8 mouse cellular contexts compared by ENCODE assay signal in genomic region chr6:87042004-87042336, GRCm38 (mm10). TPM values are rescaled to one million over a fixed set of nuclear protein-coding genes. Genes with fewer than 3 reads are reported as not detected.
DNase-seq lines count a peak whose midpoint lies in the region; ATAC-seq and TF ChIP-seq lines count a peak whose summit lies in the region.

No protein-coding gene starts in this region.

- H3K27ac ChIP-seq in liver, adult 2 months (replicated peaks; ENCODE audit: insufficient read depth, low read depth, low read length) = peak overlapping the region; percentile 88
- H3K27ac ChIP-seq in embryonic facial prominence, embryonic 11.5 days (replicated peaks; ENCODE audit: low read depth, low read length) = peak overlapping the region; percentile 96
- peak overlapping the region; percentile 95 for H3K27ac ChIP-seq in midbrain, postnatal 0 days (ENCODE audit: low read depth, low read length)

- peaks cover 7% of the 10 kb centered on the region for H3K4me1 ChIP-seq in liver, adult 2 months (ENCODE audit: control insufficient read depth, insufficient read depth, low read length)
- H3K4me1 ChIP-seq in embryonic facial prominence, embryonic 11.5 days (ENCODE audit: control insufficient read depth, insufficient read depth, low read length) = no peaks in the 10 kb centered on the region
- H3K4me1 ChIP-seq in midbrain, postnatal 0 days (ENCODE audit: insufficient read depth, low read length) = peaks cover 6% of the 10 kb centered on the region

- no peaks in the 10 kb centered on the region for H3K36me3 ChIP-seq in liver, adult 2 months (ENCODE audit: control insufficient read depth, insufficient read depth, low read length)
- H3K36me3 ChIP-seq in embryonic facial prominence, embryonic 11.5 days (replicated peaks; ENCODE audit: control insufficient read depth, insufficient read depth, low read depth, low read length) = no peaks in the 10 kb centered on the region
- no peaks in the 10 kb centered on the region for H3K36me3 ChIP-seq in midbrain, postnatal 0 days (ENCODE audit: insufficient read depth, low read length)

- H3K4me2 ChIP-seq in embryonic facial prominence, embryonic 11.5 days (ENCODE audit: low read depth, low read length) = peak overlapping the region; percentile 64
- H3K4me2 ChIP-seq in midbrain, postnatal 0 days (ENCODE audit: low read depth, low read length, poor library complexity, severe bottlenecking) = peak overlapping the region; percentile 82

- DNase-seq in liver, adult 2 months (ENCODE audit: extremely low read depth, low read depth, low spot score) = no peak
- no peak for DNase-seq in liver
- no peak for DNase-seq in embryonic facial prominence, embryonic 11.5 days (ENCODE audit: low spot score)
- peak; percentile 8 for DNase-seq in hindlimb bud, embryonic 11.5 days (ENCODE audit: extremely low spot score, low read depth, low spot score)
- DNase-seq in midbrain, postnatal 0 days (ENCODE audit: low spot score) = no peak
- DNase-seq in ovary, adult 18-20 months (ENCODE audit: low spot score) = no peak
- DNase-seq in spleen, adult 12 weeks (ENCODE audit: low spot score) = no peak

- H3K4me3 ChIP-seq in liver, adult 2 months (ENCODE audit: insufficient read depth, low read depth, low read length) = peak overlapping the region; percentile 74
- peak overlapping the region; percentile 70 for H3K4me3 ChIP-seq in embryonic facial prominence, embryonic 11.5 days (ENCODE audit: low read depth, low read length)
- H3K4me3 ChIP-seq in midbrain, postnatal 0 days (ENCODE audit: low read depth, low read length) = peak overlapping the region; percentile 94

- ATAC-seq in embryonic facial prominence, embryonic 11.5 days (replicated peaks; ENCODE audit: insufficient number of reproducible peaks, low FRiP score, low TSS enrichment, low read depth) = no peak
- ATAC-seq in midbrain, postnatal 0 days (ENCODE audit: low FRiP score) = no peak
- no peak for ATAC-seq in monocyte, adult 5-6 weeks (replicated peaks; ENCODE audit: insufficient number of reproducible peaks, low FRiP score, low TSS enrichment, poor library complexity, severe bottlenecking)

- no peak for TF ChIP-seq POLR2A in liver, adult 2 months (IDR thresholded peaks at IDR 0.05; ENCODE audit: extremely low read depth, insufficient read depth, low read length)

- peak overlapping the region; percentile 86 for H3K9ac ChIP-seq in liver, adult 2 months (ENCODE audit: low read depth, low read length)
- peak overlapping the region; percentile 84 for H3K9ac ChIP-seq in embryonic facial prominence, embryonic 11.5 days (replicated peaks; ENCODE audit: low read length)
- H3K9ac ChIP-seq in midbrain, postnatal 0 days (replicated peaks; ENCODE audit: low read length, poor library complexity, severe bottlenecking) = peak overlapping the region; percentile 92

- H3K27me3 ChIP-seq in liver, adult 2 months (ENCODE audit: control insufficient read depth, insufficient read depth, low read length) = no peaks in the 10 kb centered on the region
- no peaks in the 10 kb centered on the region for H3K27me3 ChIP-seq in embryonic facial prominence, embryonic 11.5 days (ENCODE audit: control insufficient read depth, insufficient read depth, low read length)
- H3K27me3 ChIP-seq in midbrain, postnatal 0 days (ENCODE audit: insufficient read depth, low read length) = no peaks in the 10 kb centered on the region

- no peaks in the 10 kb centered on the region; the same call in 1 of the 2 replicates for H3K9me3 ChIP-seq in embryonic facial prominence, embryonic 11.5 days (replicated peaks; ENCODE audit: control insufficient read depth, low read length)
- no peaks in the 10 kb centered on the region for H3K9me3 ChIP-seq in midbrain, postnatal 0 days (ENCODE audit: low read length)

- TF ChIP-seq CTCF in liver, adult 2 months (IDR thresholded peaks at IDR 0.05; ENCODE audit: low read depth, low read length) = no peak
- TF ChIP-seq CTCF in midbrain, postnatal 0 days (IDR thresholded peaks at IDR 0.05) = no peak

- peaks cover 8% of the 10 kb centered on the region; the same call in 1 of the 2 replicates for H3K79me2 ChIP-seq in liver, adult 2 months (ENCODE audit: control insufficient read depth, insufficient read depth, low read length)

- WGBS in liver, adult 2 months = 2% methylated on average over 11 of the region's 11 CpGs
- 0% methylated on average over 11 of the region's 11 CpGs for WGBS in embryonic facial prominence, embryonic 11.5 days
- WGBS in midbrain, postnatal 0 days = 1% methylated on average over 11 of the region's 11 CpGs

RNA-seq across cellular contexts. Expression of gene Gfpt1, which starts 0.7 kb away (rescaled TPM):
- 8.1 and 8.6 TPM in 2 replicates for total RNA-seq in liver, adult 2 months (2014; rRNA removed)
- polyA plus RNA-seq in liver, adult 2 months (2012; rRNA removed) = 4.3 and 6.3 TPM in 2 replicates
- polyA plus RNA-seq in embryonic facial prominence, embryonic 11.5 days (2014; fragmentation: Nextera tagmentation; extraction: Ambion mirVana) = 16.2 and 20.0 TPM in 2 replicates
- 43.7 and 62.3 TPM in 2 replicates for total RNA-seq in midbrain, postnatal 0 days (2014; rRNA removed)
- 19.3 and 21.4 TPM in 2 replicates for polyA plus RNA-seq in midbrain, postnatal 0 days (2015; fragmentation: Nextera tagmentation; extraction: Ambion mirVana)
- 109 to 144 TPM (median 109 TPM) in 3 replicates for total RNA-seq in monocyte, adult 5-6 weeks (2017)

RNA-seq across cellular contexts. Expression of gene Nfu1, which starts 32.9 kb away (rescaled TPM):
- total RNA-seq in liver, adult 2 months (2014; rRNA removed) = 43.6 and 51.7 TPM in 2 replicates
- 152 and 210 TPM in 2 replicates for polyA plus RNA-seq in liver, adult 2 months (2012; rRNA removed)
- 104 TPM in 2 replicates for polyA plus RNA-seq in embryonic facial prominence, embryonic 11.5 days (2014; fragmentation: Nextera tagmentation; extraction: Ambion mirVana)
- 395 and 506 TPM in 2 replicates for total RNA-seq in midbrain, postnatal 0 days (2014; rRNA removed)
- polyA plus RNA-seq in midbrain, postnatal 0 days (2015; fragmentation: Nextera tagmentation; extraction: Ambion mirVana) = 163 and 175 TPM in 2 replicates
- total RNA-seq in monocyte, adult 5-6 weeks (2017) = 44.4 to 57.2 TPM (median 44.7 TPM) in 3 replicates
